Mouse (Mus musculus) G1E-ER4 (cell line): ENCODE measurements around the gene 4931422A03Rik. TPM values are rescaled to one million over a fixed set of nuclear protein-coding genes. Genes with fewer than 3 reads are reported as not detected.

Source experiments
- GATA1 ChIP-seq: IDR thresholded peaks from one replicate; pipeline ENCODE4 v1.8.0; 2012; ENCODE audit warnings: low read length, inconsistent platforms
- polyA plus RNA-seq: library from polyadenylated mRNA; stranded (reverse); fragments of >175 nt; gene quantifications from 2 replicates; pipeline ENCODE4 v1.2.3, GENCODE M21; 2012

The 4931422A03Rik gene
- polyA plus RNA-seq, 1 experiment = not detected

DNA sequence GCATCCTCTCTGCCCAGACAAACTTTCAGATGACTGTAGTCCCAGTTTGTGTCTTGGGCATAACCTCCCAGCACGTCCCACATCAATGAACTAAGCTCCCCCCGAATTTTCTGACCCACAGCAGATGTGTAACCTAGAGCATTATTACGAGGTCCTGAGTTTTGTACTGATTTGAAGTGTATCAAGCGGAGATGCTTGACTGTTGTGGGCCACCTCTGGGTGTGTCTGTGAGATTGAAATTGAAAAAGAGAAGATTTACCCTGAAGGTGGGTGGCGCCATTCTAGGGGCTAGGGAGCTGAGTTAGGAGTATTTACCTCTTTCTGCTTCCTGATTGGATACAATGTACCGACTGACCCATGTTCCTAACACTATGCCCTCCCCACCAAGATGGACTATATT lies 38.4 kb downstream of the 4931422A03Rik start:
- TF ChIP-seq GATA1 = no peak

DNA sequence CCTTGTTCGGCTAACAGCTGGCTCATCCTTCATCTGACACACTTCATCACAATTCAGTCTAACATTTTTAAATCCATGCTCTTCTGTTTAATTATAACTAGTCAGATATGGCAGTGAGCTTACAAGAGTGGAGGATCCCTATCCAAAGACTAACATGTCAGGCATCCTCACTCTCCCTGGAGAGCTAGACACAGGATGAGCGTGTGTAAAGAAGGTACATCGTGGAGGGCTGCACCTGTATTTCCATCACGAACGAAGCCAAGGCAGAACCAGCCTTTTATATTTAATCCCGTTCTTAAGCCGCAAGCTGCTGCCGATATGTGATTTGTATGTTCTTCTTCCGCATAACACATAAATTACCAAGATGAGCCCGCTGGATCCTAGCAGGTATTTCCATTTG lies 45.0 kb downstream of the 4931422A03Rik start:
- no peak for TF ChIP-seq GATA1

DNA sequence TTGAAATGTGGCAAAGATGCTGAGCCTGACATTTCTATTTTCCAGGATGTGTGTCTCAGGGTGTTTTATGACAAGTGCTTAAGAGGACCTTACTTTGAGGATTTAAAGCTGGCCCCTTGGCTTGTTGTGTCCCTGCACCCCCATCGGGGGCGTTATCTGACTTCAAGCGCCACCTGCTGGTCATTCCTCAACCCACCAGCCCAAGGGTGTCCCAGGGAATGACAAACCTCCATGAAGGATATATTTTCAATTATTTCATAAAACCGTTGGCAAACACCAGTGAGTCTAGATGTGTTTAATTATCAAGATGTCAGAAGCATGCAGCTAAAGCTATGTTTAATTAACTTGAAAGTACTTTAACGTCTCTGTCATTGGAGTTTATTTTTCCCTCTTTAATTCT lies 45.9 kb downstream of the 4931422A03Rik start:
- no peak for TF ChIP-seq GATA1

DNA sequence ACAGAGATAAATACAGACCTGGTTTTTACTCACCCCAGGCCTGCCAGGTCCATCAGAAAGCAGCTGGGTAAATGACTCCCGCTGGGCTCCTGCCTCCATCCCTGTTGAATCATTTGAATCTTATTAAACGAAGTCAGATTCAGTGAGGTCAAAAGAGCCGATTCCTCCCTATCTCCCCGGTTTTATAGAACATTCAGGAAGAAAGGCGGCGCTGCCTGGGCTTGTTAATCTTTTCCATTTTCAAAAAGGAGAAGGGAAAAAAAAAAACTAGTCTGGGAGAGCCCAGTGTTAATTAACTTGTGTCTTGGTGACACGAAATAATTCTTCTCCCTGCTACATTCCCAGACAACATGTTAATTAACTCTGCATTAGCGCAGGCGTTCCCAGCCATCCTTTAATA lies 50.4 kb downstream of the 4931422A03Rik start:
- TF ChIP-seq GATA1 = no peak

DNA sequence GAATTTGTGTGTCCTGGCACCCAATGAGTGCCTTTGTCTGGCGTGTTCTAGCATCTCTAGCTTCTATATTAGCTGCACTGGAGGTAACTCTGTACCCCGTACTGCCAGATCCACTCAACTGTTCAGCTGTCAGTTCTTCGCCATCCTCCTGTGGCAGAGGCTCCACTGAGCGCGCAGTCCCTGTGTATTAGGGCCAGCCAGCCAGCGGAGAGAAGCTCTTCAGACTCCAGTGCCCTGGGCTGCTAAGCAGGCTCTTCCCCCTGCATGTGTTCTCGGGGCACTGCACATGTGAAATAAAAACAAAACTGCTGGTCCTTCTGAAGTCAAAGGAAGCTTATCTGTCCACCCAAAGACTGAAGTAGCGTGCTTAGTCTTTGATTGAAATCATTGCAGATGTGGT lies 50.9 kb downstream of the 4931422A03Rik start:
- no peak for TF ChIP-seq GATA1

DNA sequence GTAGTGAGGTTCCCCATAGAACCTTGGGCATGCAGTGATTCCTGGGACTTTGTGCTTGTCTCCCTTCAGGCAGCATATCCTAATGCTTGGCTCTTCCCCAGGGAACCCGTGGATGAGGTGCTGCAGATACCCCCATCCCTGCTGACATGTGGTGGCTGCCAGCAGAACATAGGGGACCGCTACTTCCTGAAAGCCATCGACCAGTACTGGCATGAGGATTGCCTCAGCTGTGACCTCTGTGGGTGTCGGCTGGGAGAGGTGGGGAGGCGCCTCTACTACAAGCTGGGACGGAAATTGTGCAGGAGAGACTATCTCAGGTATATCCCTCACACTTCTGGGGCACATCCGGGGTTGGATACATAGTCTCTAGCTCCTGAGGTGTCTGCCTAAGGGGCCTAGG lies 52.3 kb downstream of the 4931422A03Rik start:
- no peak for TF ChIP-seq GATA1

DNA sequence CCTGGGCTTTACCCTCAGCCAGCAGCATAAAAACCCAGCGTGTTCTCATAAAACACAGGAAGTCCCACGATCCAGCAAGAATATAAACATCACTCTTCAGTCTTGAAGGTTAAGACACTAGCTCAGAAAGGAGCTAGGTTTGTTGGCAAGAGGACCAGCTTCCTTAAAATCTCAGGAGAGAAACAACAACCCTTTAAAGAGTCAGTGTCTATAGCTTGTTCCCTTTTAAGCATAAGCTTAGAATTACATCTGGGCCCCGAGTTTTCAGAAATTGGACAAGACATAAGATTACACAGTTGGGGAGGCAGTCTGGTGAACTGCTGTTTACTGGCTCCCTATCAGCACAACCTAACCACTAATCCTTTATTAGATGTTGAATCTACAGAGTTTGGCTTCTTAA lies 56.3 kb downstream of the 4931422A03Rik start:
- no peak for TF ChIP-seq GATA1

DNA sequence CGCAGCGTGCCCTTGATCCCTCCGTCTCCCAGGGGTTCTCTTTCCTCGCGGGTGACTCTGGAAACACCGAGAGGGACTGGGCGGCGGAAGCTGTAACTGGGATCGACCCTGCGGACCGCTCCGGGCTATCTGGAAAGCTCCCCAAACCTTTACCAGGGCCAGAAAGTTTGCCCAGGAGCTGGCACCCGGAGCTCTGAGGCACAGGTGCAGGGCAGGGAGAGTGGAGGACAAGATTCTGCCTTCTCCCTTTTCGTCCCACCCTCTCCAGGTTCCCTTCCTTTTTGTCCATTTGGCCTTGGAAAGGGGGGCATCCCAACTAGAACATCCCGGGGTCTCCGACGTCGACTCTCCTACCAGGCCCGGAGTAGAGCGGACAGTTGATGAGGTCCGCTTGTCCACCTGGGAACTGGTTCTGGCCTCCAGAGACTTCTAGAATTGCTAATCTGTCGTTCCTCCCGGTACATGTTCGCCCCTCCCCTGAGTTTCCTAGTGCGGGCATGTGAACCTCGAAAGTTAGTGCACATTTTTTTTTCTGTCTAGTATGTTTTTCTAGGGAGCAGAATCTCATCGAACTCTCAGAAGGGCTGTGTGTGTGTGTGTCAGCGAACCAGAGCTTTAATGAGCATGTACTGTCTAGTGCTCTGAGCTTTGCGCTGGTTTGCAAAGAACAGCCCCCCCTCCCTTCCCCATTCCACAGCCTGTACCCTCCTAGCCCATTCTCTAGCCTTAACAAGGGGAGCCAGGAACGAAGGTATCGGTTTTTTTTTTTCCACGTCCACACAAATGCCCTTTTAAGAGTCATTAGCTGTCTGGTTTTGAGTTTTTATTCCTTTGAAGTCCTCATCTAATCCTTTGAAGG lies 57.1 kb downstream of the 4931422A03Rik start:
- TF ChIP-seq GATA1 = no peak

DNA sequence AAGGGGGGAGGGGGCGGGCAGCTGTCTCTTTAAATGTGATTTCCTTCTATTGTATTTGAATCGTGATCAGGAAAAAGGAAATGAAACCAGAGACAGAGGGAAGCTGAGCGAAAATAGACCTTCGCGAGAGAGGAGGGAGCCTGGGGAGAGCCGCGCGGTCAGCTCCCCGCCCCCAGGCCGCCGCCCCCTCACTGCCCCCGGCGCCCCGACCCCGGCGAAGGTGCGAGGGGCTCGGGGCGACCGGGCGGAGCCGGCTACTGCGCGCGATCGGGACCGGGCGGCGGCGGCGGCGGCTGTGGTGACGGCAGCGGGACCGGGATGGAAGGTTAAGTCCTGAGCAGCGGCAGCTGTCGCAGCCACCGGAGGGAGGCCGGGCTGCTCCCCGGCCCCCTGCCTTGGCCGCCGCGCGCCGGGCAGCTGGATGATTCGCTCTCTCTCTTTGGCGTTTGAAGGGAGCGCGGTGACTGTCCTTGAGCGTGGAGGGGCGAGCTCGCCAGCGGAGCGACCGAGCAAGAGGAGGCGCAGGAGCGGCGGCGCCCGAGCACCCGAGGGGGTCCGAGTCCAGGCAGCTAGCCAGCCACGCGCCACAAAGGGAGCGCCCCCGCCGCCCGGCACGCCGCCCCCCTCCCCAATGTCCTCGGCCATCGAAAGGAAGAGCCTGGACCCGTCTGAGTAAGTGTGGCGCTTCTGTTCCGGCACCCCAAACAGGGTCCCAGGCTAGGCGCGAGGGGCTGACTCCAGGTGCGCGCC lies 57.9 kb downstream of the 4931422A03Rik start:
- TF ChIP-seq GATA1 = no peak

DNA sequence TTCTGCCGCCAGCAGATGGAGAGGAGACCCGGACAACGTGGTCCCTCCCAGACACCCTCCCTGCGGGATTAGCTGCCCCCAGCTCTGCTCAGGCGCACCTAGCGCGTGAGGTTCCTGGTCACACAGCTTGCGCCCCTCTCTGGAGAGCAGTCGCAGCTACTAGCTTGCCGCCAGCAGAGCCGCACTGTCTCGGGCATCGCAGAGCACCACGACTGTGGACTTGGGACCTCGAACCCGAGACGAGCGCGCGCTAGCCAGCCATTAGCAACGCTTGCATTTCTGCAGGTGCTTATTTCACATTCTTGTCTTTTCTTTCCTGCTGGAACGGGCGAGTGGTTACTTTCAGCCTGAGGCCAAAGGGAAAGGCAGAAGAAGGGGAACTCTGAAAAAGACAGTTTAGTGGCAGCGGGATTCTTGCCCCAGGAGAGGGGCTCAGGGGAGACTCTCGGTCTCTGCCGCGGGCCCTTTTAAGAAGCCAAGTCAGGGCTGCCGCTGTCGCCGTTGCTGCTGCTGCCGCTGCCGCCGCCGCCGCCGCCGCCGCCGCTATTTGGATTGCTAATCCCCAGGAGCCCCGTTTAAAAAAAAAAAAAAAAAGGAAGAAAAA lies 58.6 kb downstream of the 4931422A03Rik start:
- TF ChIP-seq GATA1 = no peak

DNA sequence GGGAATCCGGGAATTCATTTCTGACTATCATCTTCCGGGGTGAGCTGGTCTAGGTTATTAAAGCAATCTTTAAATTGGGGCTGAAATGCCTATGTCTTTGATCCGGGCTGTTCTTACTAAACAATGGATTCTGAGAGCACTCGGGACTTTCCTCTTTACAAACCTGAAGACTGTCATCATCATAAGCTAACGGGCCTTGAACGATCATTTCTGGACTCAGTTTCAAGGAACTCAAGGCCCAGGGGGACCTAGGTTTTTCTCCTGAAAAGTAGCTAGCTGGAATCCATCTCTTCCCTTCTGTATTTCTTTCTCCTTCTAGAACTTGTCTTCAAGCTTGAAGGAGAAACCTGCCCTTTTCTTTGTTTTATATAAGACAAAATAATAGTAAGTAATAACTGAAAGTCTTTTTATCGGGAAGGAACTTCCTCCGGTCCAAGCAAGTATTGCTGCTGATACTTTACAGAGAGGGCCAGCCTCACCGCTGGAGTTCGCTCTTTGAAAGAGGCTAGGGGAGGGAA lies 59.2 kb downstream of the 4931422A03Rik start:
- no peak for TF ChIP-seq GATA1

DNA sequence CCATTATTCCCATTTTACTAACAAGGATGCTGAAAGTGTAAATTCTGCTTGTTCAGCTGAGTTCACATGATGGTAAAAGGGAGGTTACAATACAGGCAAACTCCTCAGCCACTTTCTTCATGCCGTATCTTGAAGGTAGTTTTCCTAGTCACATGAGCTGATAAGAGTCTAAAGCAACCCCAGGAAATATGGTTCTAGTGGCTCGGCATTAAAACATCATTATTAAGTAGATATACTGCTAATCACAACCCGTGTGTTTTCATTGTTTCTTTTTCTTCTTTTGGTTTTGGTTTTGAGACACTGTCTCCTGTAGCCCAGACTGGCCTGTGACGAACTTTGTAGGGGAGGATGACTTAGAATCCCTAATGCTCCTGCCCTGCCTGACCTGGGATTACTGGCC lies 60.0 kb downstream of the 4931422A03Rik start:
- no peak for TF ChIP-seq GATA1

DNA sequence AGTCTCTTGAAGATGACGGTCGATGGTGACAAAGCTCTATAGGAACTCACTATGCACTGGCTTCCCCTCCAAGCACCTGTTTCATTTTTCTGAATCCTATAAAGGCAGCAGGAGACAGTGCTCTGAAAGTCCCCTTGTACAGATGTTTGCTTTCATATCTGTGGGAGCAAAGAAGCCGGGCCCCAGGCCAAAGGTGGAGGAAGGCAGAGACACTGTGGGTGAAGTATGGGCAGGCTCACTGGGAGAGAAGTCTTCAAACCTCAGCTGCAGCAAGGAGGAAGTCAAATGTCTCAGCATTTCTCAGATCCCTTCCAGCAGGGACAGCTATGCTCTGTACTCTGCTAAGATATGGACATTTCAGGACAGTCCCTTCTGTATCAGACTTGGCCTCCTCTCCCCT lies 62.8 kb downstream of the 4931422A03Rik start:
- no peak for TF ChIP-seq GATA1

DNA sequence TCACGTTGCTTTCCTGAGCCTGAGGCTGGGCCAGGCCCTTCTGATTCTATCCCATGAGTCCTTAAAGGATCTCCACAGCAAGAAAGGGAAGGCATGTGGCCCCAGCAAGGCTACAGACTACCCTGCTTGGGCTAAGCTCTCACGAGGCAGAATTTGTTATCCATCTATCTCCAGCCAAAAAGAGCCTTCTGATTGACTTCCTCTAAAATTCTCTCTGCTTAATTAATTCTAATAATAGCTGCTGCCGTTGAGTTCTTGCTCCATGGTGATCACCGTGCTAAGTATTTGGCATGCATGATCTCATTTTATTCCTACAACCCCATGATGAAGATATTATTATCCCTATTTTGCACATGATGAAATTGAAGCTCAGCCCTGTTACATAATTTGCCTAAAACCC lies 65.8 kb downstream of the 4931422A03Rik start:
- no peak for TF ChIP-seq GATA1

DNA sequence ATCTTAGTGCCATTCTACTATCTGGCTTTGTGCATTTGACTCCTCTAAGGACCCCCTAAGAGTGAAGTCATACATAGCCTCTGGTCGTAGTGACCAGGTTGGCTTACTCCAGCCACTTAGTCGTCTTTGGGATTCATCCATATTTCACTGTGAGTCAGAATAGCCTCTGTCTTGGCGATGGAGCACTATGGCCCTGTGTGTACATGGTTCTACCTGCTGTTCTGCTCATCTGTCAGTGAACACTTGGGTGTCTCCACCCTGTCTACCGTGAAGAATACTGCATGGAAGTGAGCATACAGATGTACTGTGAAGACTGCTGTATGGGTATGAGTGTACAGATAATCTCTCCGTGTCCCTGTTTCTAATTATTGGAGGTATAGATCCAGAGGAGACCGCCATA lies 68.6 kb downstream of the 4931422A03Rik start:
- TF ChIP-seq GATA1 = no peak

DNA sequence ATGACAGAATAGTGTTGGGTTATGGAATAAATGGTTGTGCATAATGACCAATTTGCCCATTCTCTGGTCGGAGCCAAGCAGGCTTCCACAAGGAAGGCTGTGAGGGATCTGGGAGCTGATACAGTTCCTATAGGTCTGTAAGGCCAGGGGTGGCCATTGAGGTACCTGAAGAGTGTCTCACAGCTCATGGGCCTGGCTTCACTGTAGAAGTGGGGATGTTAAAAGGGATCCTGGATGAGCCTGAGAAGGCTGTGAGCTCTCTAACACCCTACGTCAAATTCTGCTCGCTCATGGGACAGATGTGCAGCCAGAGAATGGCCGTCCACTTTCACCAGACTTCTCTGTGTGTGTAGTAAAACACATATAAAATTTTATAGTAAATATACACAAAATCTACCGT lies 69.1 kb downstream of the 4931422A03Rik start:
- TF ChIP-seq GATA1 = no peak

DNA sequence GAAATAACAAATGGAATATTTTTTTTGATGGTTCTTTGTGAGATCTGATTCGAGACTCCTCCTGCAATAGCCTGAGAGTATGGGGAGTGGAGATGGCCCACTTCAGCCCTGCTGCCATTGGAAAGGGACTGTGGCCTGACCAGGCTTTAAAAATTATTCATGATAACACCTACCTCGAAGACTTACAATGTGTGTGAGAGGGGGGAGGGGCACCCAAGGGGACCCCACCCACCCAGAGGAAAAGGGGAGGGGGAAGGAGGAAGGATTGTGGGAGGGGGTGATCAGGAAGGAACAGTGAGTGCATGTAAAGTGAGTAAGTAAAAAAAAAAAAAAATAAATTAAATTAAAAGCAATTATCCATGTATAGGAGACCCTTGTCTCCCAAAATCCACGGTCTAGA lies 69.5 kb downstream of the 4931422A03Rik start:
- TF ChIP-seq GATA1 = no peak
